Mouse (Mus musculus): ENCODE measurements around the gene Epb41l2. TPM values are rescaled to one million over a fixed set of nuclear protein-coding genes. Genes with fewer than 3 reads are reported as not detected.

The Epb41l2 gene
- polyA plus RNA-seq, 1 experiment from 2014 or later: 23.6 TPM

GRCm38 (mm10) chr10:25441405-25441804, 81.8 kb downstream of the Epb41l2 start:
- H3K4me1 ChIP-seq (ENCODE audit: control insufficient read depth, insufficient read depth, low read length): no peaks in the 10 kb centered on the region
- WGBS: 90% methylated on average over 7 of the region's 7 CpGs
- DNase-seq (no peak), ATAC-seq (ENCODE audit: low FRiP score, low TSS enrichment) (no peak)
- H3K4me3 ChIP-seq (replicated peaks; ENCODE audit: low read depth, low read length): no peak overlapping the region
- no peaks in the 10 kb centered on the region for H3K36me3 ChIP-seq (ENCODE audit: control insufficient read depth, insufficient read depth, low read length)
- H3K27me3 ChIP-seq (ENCODE audit: control insufficient read depth, insufficient read depth, low read length): no peaks in the 10 kb centered on the region
- no peaks in the 10 kb centered on the region for H3K9me3 ChIP-seq (ENCODE audit: control insufficient read depth, low read length)
- H3K4me2 ChIP-seq (ENCODE audit: low read length): no peak overlapping the region
- no peak overlapping the region for H3K27ac ChIP-seq (replicated peaks; ENCODE audit: low read depth, low read length)
- no peak overlapping the region for H3K9ac ChIP-seq (replicated peaks; ENCODE audit: low read length)

DNA sequence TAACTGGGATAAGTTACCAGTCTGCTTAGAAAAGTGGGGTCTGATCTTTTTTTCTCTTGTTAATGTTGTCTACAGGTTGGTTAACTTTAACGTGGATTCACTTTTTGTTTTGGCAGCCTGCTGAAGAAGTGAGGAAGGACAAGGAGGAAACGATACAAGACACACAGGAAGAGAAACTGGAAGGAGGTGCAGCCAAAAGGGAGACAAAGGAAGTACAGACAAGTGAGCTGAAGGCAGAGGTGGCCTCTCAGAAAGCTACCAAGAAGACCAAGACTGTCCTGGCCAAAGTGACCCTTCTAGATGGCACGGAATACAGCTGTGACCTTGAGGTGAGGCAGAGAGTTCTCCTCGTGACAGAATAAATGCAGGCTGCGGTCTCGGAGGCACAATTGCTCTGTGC, 84.0 kb downstream of the Epb41l2 start:
- no peaks in the 10 kb centered on the region for H3K27me3 ChIP-seq (ENCODE audit: control insufficient read depth, insufficient read depth, low read length)
- H3K9me3 ChIP-seq (ENCODE audit: control insufficient read depth, low read length): no peaks in the 10 kb centered on the region
- 93% methylated on average over 6 of the region's 6 CpGs for WGBS
- DNase-seq: no peak
- no peak for ATAC-seq (ENCODE audit: low FRiP score, low TSS enrichment)
- H3K27ac ChIP-seq (replicated peaks; ENCODE audit: low read depth, low read length): no peak overlapping the region
- no peak overlapping the region for H3K4me2 ChIP-seq (ENCODE audit: low read length)
- no peak overlapping the region for H3K9ac ChIP-seq (replicated peaks; ENCODE audit: low read length)
- no peak overlapping the region for H3K4me3 ChIP-seq (replicated peaks; ENCODE audit: low read depth, low read length)
- no peaks in the 10 kb centered on the region for H3K4me1 ChIP-seq (ENCODE audit: control insufficient read depth, insufficient read depth, low read length)
- no peaks in the 10 kb centered on the region for H3K36me3 ChIP-seq (ENCODE audit: control insufficient read depth, insufficient read depth, low read length)

- no peak overlapping the region for H3K27ac ChIP-seq (replicated peaks; ENCODE audit: low read depth, low read length)
- H3K4me1 ChIP-seq (ENCODE audit: control insufficient read depth, insufficient read depth, low read length): no peaks in the 10 kb centered on the region
- H3K36me3 ChIP-seq (ENCODE audit: control insufficient read depth, insufficient read depth, low read length): no peaks in the 10 kb centered on the region
- no peak overlapping the region for H3K4me2 ChIP-seq (ENCODE audit: low read length)
- no peak for DNase-seq
- no peak for ATAC-seq (ENCODE audit: low FRiP score, low TSS enrichment)
- WGBS: 80% methylated on average over 5 of the region's 5 CpGs
- no peaks in the 10 kb centered on the region for H3K9me3 ChIP-seq (ENCODE audit: control insufficient read depth, low read length)
- no peak overlapping the region for H3K4me3 ChIP-seq (replicated peaks; ENCODE audit: low read depth, low read length)
- H3K9ac ChIP-seq (replicated peaks; ENCODE audit: low read length): no peak overlapping the region
- no peaks in the 10 kb centered on the region for H3K27me3 ChIP-seq (ENCODE audit: control insufficient read depth, insufficient read depth, low read length)
Observed at GRCm38 (mm10) chr10:25444198-25444783, 84.7 kb downstream of the Epb41l2 start.

DNA sequence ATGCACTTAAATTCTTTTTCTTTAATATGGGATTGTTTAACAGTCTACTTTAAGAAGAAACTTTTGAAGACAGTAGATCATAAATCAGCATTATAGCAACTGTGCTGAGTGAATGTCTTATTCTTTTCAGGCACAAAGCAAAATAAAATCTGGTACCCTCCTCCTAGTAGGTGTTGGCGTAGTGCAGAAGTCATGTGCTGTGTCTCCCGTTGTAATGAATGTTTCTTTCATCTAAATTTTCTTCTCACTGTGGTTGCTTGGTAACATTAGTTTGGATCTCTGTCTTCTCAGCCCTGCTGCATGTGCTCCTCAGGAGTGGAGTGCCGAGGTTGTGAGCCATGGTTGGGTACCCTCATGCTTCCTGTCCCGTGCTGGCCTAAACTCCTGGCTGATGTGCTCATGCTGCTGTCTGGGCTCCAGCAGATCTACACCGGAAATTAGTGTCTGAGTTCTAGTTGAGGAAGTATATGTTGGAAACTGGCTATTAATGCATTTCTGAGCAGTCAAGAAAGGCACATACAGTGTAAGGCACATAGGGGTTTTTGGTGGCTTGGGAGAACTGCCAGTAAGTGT, 87.4 kb downstream of the Epb41l2 start:
- Histone ChIP-seq H3K27ac (replicated peaks; ENCODE audit: low read depth, low read length) (no peak overlapping the region), H3K27me3 (ENCODE audit: control insufficient read depth, insufficient read depth, low read length) (no peaks in the 10 kb centered on the region), H3K4me1 (ENCODE audit: control insufficient read depth, insufficient read depth, low read length) (no peaks in the 10 kb centered on the region), H3K9me3 (ENCODE audit: control insufficient read depth, low read length) (no peaks in the 10 kb centered on the region), H3K4me3 (replicated peaks; ENCODE audit: low read depth, low read length) (no peak overlapping the region), H3K9ac (replicated peaks; ENCODE audit: low read length) (no peak overlapping the region), H3K36me3 (ENCODE audit: control insufficient read depth, insufficient read depth, low read length) (no peaks in the 10 kb centered on the region), H3K4me2 (ENCODE audit: low read length) (no peak overlapping the region)
- ATAC-seq (ENCODE audit: low FRiP score, low TSS enrichment) (no peak), DNase-seq (no peak)
- WGBS: 72% methylated on average over 5 of the region's 5 CpGs

DNA sequence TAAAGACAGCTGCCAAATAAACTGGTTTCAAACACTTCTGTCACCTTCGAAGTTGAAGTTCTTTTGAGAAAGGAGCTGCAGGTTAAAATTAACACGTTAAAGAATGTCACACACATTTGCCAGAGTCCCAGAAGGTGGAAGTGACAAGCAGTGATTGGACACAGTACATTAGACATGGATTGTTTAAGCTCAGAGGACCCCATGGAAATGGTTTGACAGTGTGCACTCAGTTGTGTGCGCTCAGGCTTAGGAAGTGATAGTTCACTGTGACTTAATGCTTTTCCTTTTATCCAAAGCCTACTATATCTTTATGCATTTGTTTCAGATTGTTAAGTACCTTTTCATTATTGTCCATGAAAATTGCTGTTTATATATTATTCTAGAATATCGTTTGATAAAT, 89.1 kb downstream of the Epb41l2 start:
- DNase-seq (no peak), ATAC-seq (ENCODE audit: low FRiP score, low TSS enrichment) (no peak)
- 55% methylated on average over 4 of the region's 4 CpGs for WGBS
- Histone ChIP-seq H3K27me3 (ENCODE audit: control insufficient read depth, insufficient read depth, low read length) (no peaks in the 10 kb centered on the region), H3K4me3 (replicated peaks; ENCODE audit: low read depth, low read length) (no peak overlapping the region), H3K4me1 (ENCODE audit: control insufficient read depth, insufficient read depth, low read length) (no peaks in the 10 kb centered on the region), H3K27ac (replicated peaks; ENCODE audit: low read depth, low read length) (no peak overlapping the region), H3K9me3 (ENCODE audit: control insufficient read depth, low read length) (no peaks in the 10 kb centered on the region), H3K9ac (replicated peaks; ENCODE audit: low read length) (no peak overlapping the region), H3K36me3 (ENCODE audit: control insufficient read depth, insufficient read depth, low read length) (no peaks in the 10 kb centered on the region), H3K4me2 (ENCODE audit: low read length) (no peak overlapping the region)

DNA sequence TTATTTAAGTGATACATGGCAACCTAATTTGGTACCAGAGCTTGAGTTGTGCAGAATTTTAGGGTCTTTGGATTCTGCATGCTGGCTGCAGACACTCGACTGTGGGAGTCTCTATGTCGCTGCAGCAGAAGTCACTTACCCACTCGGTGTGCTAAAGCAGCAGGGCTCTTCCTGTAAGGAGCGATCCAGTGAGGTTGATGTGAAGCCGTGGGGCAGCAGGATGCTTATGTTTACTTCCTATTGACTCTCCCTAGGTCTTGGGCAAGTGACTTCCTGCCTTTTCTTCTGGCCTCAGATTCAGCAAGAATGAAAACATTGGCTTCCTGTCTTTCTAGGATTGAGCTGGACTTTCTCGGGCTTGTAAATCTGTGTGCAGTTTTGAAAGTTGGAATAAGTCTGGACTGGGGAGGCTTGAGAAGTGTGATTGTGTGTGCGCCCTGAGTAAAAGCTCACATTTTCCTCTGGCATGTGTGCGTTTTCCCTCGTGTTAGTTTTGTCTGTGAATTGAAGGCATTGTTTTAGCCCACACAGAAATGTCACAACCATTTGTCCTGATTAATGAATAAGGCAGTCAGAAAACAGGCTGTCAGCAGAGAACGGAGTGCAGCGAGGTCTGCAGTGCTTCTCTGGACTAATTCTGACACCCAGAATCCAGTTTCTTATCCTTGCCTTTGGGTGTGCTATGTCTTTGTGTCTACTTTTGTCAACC, 89.9 kb downstream of the Epb41l2 start:
- H3K4me2 ChIP-seq (ENCODE audit: low read length): no peak overlapping the region
- no peak overlapping the region for H3K27ac ChIP-seq (replicated peaks; ENCODE audit: low read depth, low read length)
- H3K4me1 ChIP-seq (ENCODE audit: control insufficient read depth, insufficient read depth, low read length): no peaks in the 10 kb centered on the region
- H3K9ac ChIP-seq (replicated peaks; ENCODE audit: low read length): no peak overlapping the region
- ATAC-seq (ENCODE audit: low FRiP score, low TSS enrichment): no peak
- H3K9me3 ChIP-seq (ENCODE audit: control insufficient read depth, low read length): no peaks in the 10 kb centered on the region
- no peaks in the 10 kb centered on the region for H3K27me3 ChIP-seq (ENCODE audit: control insufficient read depth, insufficient read depth, low read length)
- DNase-seq: no peak
- no peak overlapping the region for H3K4me3 ChIP-seq (replicated peaks; ENCODE audit: low read depth, low read length)
- H3K36me3 ChIP-seq (ENCODE audit: control insufficient read depth, insufficient read depth, low read length): no peaks in the 10 kb centered on the region
- WGBS: 77% methylated on average over 11 of the region's 11 CpGs

DNA sequence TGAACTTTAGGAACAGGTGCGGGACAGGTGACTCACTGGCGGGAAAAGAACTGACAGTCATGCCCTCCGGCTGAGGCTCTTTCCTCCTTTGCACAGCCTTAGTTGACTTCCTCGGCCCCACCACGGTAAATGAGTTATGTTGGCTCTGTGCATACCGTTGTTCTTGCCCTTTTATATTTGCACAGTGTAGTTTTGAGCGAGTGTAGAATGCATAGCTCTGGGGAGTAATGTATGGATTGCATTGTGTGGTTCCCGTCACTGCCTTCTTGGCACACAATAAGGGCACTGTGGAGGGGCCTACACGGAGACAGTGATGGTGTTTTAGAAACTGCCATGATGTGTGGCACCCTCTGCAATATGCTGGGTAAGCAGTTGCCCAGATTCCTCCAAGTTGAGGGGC, 93.6 kb downstream of the Epb41l2 start:
- DNase-seq: no peak
- H3K9me3 ChIP-seq (ENCODE audit: control insufficient read depth, low read length): no peaks in the 10 kb centered on the region
- no peak overlapping the region for H3K4me3 ChIP-seq (replicated peaks; ENCODE audit: low read depth, low read length)
- no peaks in the 10 kb centered on the region for H3K27me3 ChIP-seq (ENCODE audit: control insufficient read depth, insufficient read depth, low read length)
- H3K4me1 ChIP-seq (ENCODE audit: control insufficient read depth, insufficient read depth, low read length): no peaks in the 10 kb centered on the region
- H3K27ac ChIP-seq (replicated peaks; ENCODE audit: low read depth, low read length): no peak overlapping the region
- no peak overlapping the region for H3K9ac ChIP-seq (replicated peaks; ENCODE audit: low read length)
- no peak overlapping the region for H3K4me2 ChIP-seq (ENCODE audit: low read length)
- 77% methylated on average over 9 of the region's 9 CpGs for WGBS
- no peaks in the 10 kb centered on the region for H3K36me3 ChIP-seq (ENCODE audit: control insufficient read depth, insufficient read depth, low read length)
- no peak for ATAC-seq (ENCODE audit: low FRiP score, low TSS enrichment)

DNA sequence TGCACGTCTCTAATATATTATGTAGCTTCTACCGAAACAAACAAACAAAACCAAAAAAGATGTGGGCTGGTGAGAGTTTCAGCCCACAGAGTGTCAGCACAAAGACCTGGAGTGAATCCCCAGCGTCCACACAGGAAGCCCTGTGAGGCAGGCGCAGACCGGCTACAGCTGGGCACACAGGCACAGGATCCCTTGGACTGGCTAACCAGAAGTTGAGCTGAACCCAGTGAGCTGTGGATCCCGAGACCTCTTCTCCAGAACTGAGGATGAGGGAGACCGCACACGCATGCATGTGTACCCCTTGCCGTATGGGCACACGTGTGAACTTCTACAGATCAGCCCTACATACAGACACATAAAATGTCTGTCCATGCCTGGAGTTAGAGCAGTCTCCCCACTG, 94.2 kb downstream of the Epb41l2 start:
- DNase-seq (no peak), ATAC-seq (ENCODE audit: low FRiP score, low TSS enrichment) (no peak)
- Histone ChIP-seq H3K4me3 (replicated peaks; ENCODE audit: low read depth, low read length) (no peak overlapping the region), H3K9me3 (ENCODE audit: control insufficient read depth, low read length) (no peaks in the 10 kb centered on the region), H3K36me3 (ENCODE audit: control insufficient read depth, insufficient read depth, low read length) (no peaks in the 10 kb centered on the region), H3K27ac (replicated peaks; ENCODE audit: low read depth, low read length) (no peak overlapping the region), H3K4me2 (ENCODE audit: low read length) (no peak overlapping the region), H3K4me1 (ENCODE audit: control insufficient read depth, insufficient read depth, low read length) (no peaks in the 10 kb centered on the region), H3K27me3 (ENCODE audit: control insufficient read depth, insufficient read depth, low read length) (no peaks in the 10 kb centered on the region), H3K9ac (replicated peaks; ENCODE audit: low read length) (no peak overlapping the region)
- WGBS: 92% methylated on average over 10 of the region's 10 CpGs

DNA sequence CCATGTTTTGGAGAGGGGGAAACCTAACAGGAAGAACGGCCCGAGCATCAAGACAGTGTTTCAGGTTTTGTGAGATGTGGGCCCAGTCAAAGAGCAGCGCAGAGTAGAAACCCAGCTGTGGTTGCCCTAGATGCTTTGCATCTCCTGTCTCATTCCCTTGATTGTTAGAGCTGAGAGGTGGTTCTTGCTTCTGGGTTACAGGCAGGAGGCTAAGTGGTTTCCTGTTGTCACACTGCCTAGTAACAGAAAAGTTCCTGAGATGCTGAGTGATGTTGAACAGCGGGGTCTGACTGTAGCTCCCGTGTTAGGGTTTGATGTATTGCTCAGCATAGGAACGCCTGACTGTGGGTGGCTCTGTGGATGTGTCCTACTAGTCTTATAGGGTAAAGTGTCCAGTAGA, 97.5 kb downstream of the Epb41l2 start:
- no peaks in the 10 kb centered on the region for H3K4me1 ChIP-seq (ENCODE audit: control insufficient read depth, insufficient read depth, low read length)
- DNase-seq: no peak
- 92% methylated on average over 6 of the region's 6 CpGs for WGBS
- H3K9ac ChIP-seq (replicated peaks; ENCODE audit: low read length): no peak overlapping the region
- H3K36me3 ChIP-seq (ENCODE audit: control insufficient read depth, insufficient read depth, low read length): no peaks in the 10 kb centered on the region
- H3K27ac ChIP-seq (replicated peaks; ENCODE audit: low read depth, low read length): no peak overlapping the region
- H3K4me3 ChIP-seq (replicated peaks; ENCODE audit: low read depth, low read length): no peak overlapping the region
- no peaks in the 10 kb centered on the region for H3K27me3 ChIP-seq (ENCODE audit: control insufficient read depth, insufficient read depth, low read length)
- H3K4me2 ChIP-seq (ENCODE audit: low read length): no peak overlapping the region
- no peaks in the 10 kb centered on the region for H3K9me3 ChIP-seq (ENCODE audit: control insufficient read depth, low read length)
- no peak for ATAC-seq (ENCODE audit: low FRiP score, low TSS enrichment)
